Mouse (Mus musculus) neural tube, embryonic 11.5 days (tissue): Measurements from ENCODE around the gene Gm11938. TPM values are rescaled to one million over a fixed set of nuclear protein-coding genes. Genes with fewer than 3 reads are reported as not detected.

Experiments
- ATAC-seq: fragments of 200-750 bp; cut with Nextera tagmentation; 2 replicates; pipeline ENCODE4 v1.8.0; 2017; ENCODE audit warnings: moderate number of reproducible peaks, mild to moderate bottlenecking, moderate TSS enrichment, moderate library complexity; ENCODE audit not compliant: insufficient read depth, low FRiP score, low TSS enrichment
- DNase-seq: peaks from one replicate; pipeline ENCODE4 v3.0.0-alpha.2; 2015; ENCODE audit warnings: low spot score
- H3K27ac ChIP-seq: fragments of 300-500 bp; sonication (generic); 2 replicates; pipeline ENCODE4 v1.5.1; 2014; ENCODE audit warnings: low read depth, mild to moderate bottlenecking, low read length
- H3K27me3 ChIP-seq: fragments of 300-500 bp; sonication (generic); 2 replicates; pipeline ENCODE4 v1.6.1; 2014; ENCODE audit warnings: mild to moderate bottlenecking, low read length, mixed read lengths; ENCODE audit not compliant: control insufficient read depth, insufficient read depth
- H3K36me3 ChIP-seq: fragments of 300-500 bp; sonication (generic); 2 replicates; pipeline ENCODE4 v1.6.1; 2014; ENCODE audit warnings: mild to moderate bottlenecking, low read length, moderate library complexity, mixed read lengths; ENCODE audit not compliant: control insufficient read depth, insufficient read depth
- H3K4me1 ChIP-seq: fragments of 300-500 bp; sonication (generic); 2 replicates; pipeline ENCODE4 v1.6.1; 2014; ENCODE audit warnings: low read length, mixed read lengths; ENCODE audit not compliant: control insufficient read depth, insufficient read depth
- H3K4me2 ChIP-seq: fragments of 300-500 bp; sonication (generic); 2 replicates; pipeline ENCODE4 v1.6.1; 2014; ENCODE audit warnings: low read depth, mild to moderate bottlenecking, moderate library complexity
- H3K4me3 ChIP-seq: fragments of 300-500 bp; sonication (generic); 2 replicates; pipeline ENCODE4 v1.5.1; 2014; ENCODE audit warnings: low read depth, low read length
- H3K9ac ChIP-seq: fragments of 300-500 bp; sonication (generic); 2 replicates; pipeline ENCODE4 v1.6.1; 2014; ENCODE audit warnings: mild to moderate bottlenecking, low read length
- H3K9me3 ChIP-seq: fragments of 300-500 bp; sonication (generic); 2 replicates; pipeline ENCODE4 v1.6.1; 2016; ENCODE audit warnings: low read length; ENCODE audit not compliant: control insufficient read depth
- WGBS: fragments of 180-500 bp; shearing (Covaris S2); extraction: QIAGEN DNeasy Blood & Tissue Kit; methylation state at CpG from one replicate; pipeline ENCODE4 v1.1.7; 2014; 5-methylcytosine and 5-hydroxymethylcytosine counted together
- polyA plus RNA-seq: library from polyadenylated mRNA; unstranded; fragments of >200 nt; fragmentation: Nextera tagmentation; extraction: Ambion mirVana; gene quantifications from 2 replicates; pipeline ENCODE4 v1.2.1, GENCODE M21; 2014

Gene Gm11938
- polyA plus RNA-seq, 1 experiment from 2014 or later, result not detected

DNA sequence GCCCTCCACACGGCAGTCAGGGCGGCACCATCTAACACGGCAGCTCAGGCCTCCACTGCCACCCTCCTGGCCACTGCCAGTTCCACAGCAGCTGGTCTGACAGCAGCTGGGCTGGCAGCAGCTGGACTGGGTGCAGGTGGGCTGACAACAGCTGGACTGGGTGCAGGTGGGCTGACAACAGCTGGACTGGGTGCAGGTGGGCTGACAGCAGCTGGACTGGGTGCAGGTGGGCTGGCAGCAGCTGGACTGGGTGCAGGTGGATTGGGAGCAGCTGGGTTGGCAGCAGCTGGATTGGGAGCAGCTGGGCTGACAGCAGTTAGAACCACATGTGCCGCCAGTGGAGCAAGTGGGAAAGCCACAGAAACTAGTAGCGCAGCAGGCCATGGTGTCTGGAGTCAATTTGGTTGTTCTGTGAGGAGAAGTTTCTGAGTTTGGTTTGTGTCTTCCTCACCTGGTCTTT lies 19.8 kb downstream of the Gm11938 start, which contains the start of gene Krtap1-4:
TSS of gene Krtap1-4 (minus strand) at position 410 of the 460 bp plus-strand sequence.
- ATAC-seq (no peak), DNase-seq (no peak)
- no peak within 1 kb of the TSS for H3K4me2 ChIP-seq
- H3K9ac ChIP-seq, result no peak within 1 kb of the TSS
- no peaks in the 10 kb centered on the region for H3K27me3 ChIP-seq
- H3K9me3 ChIP-seq, result no peaks in the 10 kb centered on the region
- no peak within 1 kb of the TSS for H3K27ac ChIP-seq
- H3K4me3 ChIP-seq, result no peak within 1 kb of the TSS
- no peaks in the 10 kb centered on the region for H3K36me3 ChIP-seq
- WGBS, result 78% methylated on average over 5 of the region's 5 CpGs
- no peaks in the 10 kb centered on the region for H3K4me1 ChIP-seq

DNA sequence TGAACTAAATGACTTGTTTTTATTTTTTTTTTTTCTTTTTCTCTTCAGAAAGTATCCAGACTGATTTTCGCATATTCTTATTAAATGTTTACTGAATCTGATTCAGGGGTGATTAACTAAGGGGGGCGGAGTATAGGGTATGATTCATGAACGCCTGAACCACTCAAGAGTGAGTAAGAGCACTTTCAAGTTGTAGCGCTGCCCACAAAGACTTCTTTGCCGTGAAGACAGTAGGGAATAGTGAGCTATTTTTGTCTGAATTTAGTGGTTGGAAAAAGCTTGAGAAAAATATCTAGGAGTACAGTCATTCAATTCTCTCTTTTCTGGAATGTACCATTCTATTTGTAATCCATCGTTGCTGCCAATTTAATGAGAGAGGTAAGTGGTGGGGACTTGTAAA lies 21.5 kb downstream of the Gm11938 start:
- Histone ChIP-seq H3K4me1 (no peaks in the 10 kb centered on the region), H3K4me2 (no peak overlapping the region), H3K9ac (no peak overlapping the region), H3K36me3 (no peaks in the 10 kb centered on the region), H3K4me3 (no peak overlapping the region), H3K27ac (no peak overlapping the region), H3K27me3 (no peaks in the 10 kb centered on the region), H3K9me3 (no peaks in the 10 kb centered on the region)
- 85% methylated on average over 6 of the region's 6 CpGs for WGBS
- ATAC-seq (no peak), DNase-seq (no peak)

GRCm38 (mm10) chr11:99581051-99581450 lies 22.1 kb downstream of the Gm11938 start:
- no peak overlapping the region for H3K4me3 ChIP-seq
- H3K36me3 ChIP-seq, result no peaks in the 10 kb centered on the region
- 92% methylated on average over 5 of the region's 5 CpGs for WGBS
- no peaks in the 10 kb centered on the region for H3K27me3 ChIP-seq
- H3K4me1 ChIP-seq, result no peaks in the 10 kb centered on the region
- no peaks in the 10 kb centered on the region for H3K9me3 ChIP-seq
- no peak overlapping the region for H3K27ac ChIP-seq
- H3K4me2 ChIP-seq, result no peak overlapping the region
- no peak overlapping the region for H3K9ac ChIP-seq
- DNase-seq (no peak), ATAC-seq (no peak)

GRCm38 (mm10) chr11:99580636-99581035 lies 22.5 kb downstream of the Gm11938 start, which contains the start of gene Krtap1-5:
TSS of gene Krtap1-5 (minus strand) at chr11:99581016.
- H3K4me1 ChIP-seq, result no peaks in the 10 kb centered on the region
- H3K27ac ChIP-seq, result no peak within 1 kb of the TSS
- no peaks in the 10 kb centered on the region for H3K27me3 ChIP-seq
- no peak within 1 kb of the TSS for H3K9ac ChIP-seq
- H3K36me3 ChIP-seq, result no peaks in the 10 kb centered on the region
- H3K9me3 ChIP-seq, result no peaks in the 10 kb centered on the region
- H3K4me3 ChIP-seq, result no peak within 1 kb of the TSS
- DNase-seq, result no peak
- no peak within 1 kb of the TSS for H3K4me2 ChIP-seq
- no peak for ATAC-seq
- 84% methylated on average over 6 of the region's 6 CpGs for WGBS

GRCm38 (mm10) chr11:99574106-99574505 lies 29.0 kb downstream of the Gm11938 start:
- no peak overlapping the region for H3K27ac ChIP-seq
- WGBS, result 8% methylated on average over 7 of the region's 7 CpGs

DNA sequence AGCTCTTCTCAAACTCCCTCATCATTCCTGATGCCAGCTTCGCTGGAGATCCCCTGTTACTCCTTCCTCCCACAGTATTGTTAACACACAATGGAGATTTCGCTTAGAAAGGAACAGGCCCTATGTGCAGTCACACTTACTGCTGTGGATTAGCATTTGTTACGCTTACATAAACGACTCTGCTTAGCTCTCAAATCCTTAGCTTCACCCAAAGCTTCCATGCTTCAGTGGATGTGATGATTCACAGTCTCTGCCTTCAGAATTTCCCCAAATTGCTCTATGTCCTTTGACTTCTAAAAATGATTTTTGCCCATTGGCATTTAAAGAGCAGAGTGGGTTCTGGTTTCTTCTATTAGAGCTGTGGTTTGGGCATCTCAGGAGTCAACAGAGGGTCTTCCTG lies 29.9 kb downstream of the Gm11938 start:
- Histone ChIP-seq H3K27ac (no peak overlapping the region), H3K9ac (no peak overlapping the region), H3K27me3 (no peaks in the 10 kb centered on the region), H3K4me3 (no peak overlapping the region), H3K4me1 (no peaks in the 10 kb centered on the region), H3K9me3 (no peaks in the 10 kb centered on the region), H3K36me3 (no peaks in the 10 kb centered on the region), H3K4me2 (no peak overlapping the region)
- 62% methylated on average over 4 of the region's 4 CpGs for WGBS
- no peak for DNase-seq
- no peak for ATAC-seq

More at GRCm38 (mm10) chr11:99574106-99574505, 29.0 kb downstream of the Gm11938 start:
- Histone ChIP-seq H3K4me2 (peak overlapping the region; percentile 15; the same call in 1 of the 2 replicates), H3K4me3 (no peak overlapping the region), H3K9me3 (no peaks in the 10 kb centered on the region), H3K36me3 (no peaks in the 10 kb centered on the region), H3K27me3 (no peaks in the 10 kb centered on the region), H3K4me1 (no peaks in the 10 kb centered on the region), H3K9ac (no peak overlapping the region)
- ATAC-seq (peak; percentile 72; the same call in 1 of the 2 replicates), DNase-seq (peak; percentile 83)

DNA sequence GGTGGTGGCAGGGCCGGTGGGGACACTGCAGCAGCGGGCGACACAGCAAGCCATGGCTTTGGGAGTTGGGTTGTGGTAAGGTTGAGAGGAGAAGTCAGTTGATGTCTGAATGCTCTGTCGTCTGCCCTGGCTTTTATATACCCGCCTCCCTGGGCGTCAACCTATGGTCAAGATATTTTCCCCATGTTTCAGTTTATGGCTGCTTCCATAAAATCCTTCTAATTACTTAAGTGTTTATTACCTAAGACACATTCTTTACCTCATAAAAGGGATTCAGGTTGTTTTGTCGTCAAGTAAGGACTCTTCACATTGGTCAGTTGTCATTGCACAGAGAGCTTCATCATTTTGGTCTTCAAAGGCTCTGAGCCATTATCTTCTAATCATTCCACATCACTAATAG lies 36.6 kb downstream of the Gm11938 start, which contains the start of gene Krtap3-1:
TSS of gene Krtap3-1 (minus strand) at position 101 of the 400 bp plus-strand sequence.
- H3K9me3 ChIP-seq, result no peaks in the 10 kb centered on the region
- no peak within 1 kb of the TSS for H3K9ac ChIP-seq
- H3K36me3 ChIP-seq, result no peaks in the 10 kb centered on the region
- ATAC-seq (no peak), DNase-seq (no peak)
- no peak within 1 kb of the TSS for H3K4me2 ChIP-seq
- no peaks in the 10 kb centered on the region for H3K27me3 ChIP-seq
- WGBS, result 77% methylated on average over 7 of the region's 7 CpGs
- H3K4me1 ChIP-seq, result no peaks in the 10 kb centered on the region
- no peak within 1 kb of the TSS for H3K27ac ChIP-seq
- H3K4me3 ChIP-seq, result no peak within 1 kb of the TSS

DNA sequence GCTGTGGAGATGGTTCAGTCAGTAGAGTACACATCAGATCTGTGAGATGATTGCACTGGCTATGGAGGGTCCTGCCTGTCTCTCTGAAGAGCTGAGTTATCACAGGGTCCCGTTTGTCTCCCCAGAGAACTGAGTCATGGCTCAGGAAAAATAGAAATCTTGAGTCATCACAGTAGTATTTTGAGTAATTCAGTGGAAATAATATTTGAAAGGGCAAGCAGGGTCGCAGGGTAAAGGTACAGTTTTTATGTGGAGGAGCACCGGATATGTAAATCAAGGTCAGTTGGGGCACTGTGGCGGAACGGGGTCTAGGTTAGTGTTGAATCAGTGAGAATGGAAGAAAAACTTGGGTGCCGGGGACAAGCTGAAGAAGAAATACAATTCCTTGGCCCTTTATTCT lies 40.5 kb downstream of the Gm11938 start:
- no peak for DNase-seq
- Histone ChIP-seq H3K4me1 (no peaks in the 10 kb centered on the region), H3K9me3 (no peaks in the 10 kb centered on the region), H3K36me3 (no peaks in the 10 kb centered on the region), H3K27ac (no peak overlapping the region), H3K4me3 (no peak overlapping the region), H3K27me3 (no peaks in the 10 kb centered on the region), H3K9ac (no peak overlapping the region), H3K4me2 (no peak overlapping the region)
- WGBS, result 82% methylated on average over 6 of the region's 6 CpGs
- no peak for ATAC-seq

DNA sequence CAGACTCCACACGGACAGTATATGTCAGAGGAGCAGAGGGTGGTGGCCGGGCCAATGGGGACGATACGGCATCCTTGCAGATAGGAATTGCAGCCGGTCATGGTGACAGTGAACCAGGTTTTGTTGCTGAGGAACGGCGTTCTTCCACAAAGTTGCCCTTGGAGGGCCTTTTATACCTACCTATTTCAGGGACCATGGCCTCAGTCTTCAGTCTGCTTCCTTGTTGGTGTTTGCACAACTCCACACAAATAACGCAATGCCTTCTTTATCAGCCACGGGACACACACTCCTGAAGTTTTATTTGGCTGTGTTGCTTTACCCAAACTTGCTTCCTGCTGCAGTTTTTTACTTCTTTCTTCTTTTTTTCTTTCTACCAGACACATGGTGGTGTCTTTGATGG lies 43.7 kb downstream of the Gm11938 start, which contains the start of gene Gm11939:
TSS of gene Gm11939 (minus strand) at position 101 of the 400 bp plus-strand sequence.
- no peaks in the 10 kb centered on the region for H3K36me3 ChIP-seq
- 91% methylated on average over 9 of the region's 9 CpGs for WGBS
- H3K27me3 ChIP-seq, result no peaks in the 10 kb centered on the region
- H3K27ac ChIP-seq, result no peak within 1 kb of the TSS
- H3K9ac ChIP-seq, result no peak within 1 kb of the TSS
- no peak within 1 kb of the TSS for H3K4me2 ChIP-seq
- ATAC-seq (no peak), DNase-seq (no peak)
- H3K9me3 ChIP-seq, result no peaks in the 10 kb centered on the region
- no peak within 1 kb of the TSS for H3K4me3 ChIP-seq
- no peaks in the 10 kb centered on the region for H3K4me1 ChIP-seq
